Mouse (Mus musculus) retina, adult 2 months (tissue): ENCODE measurements around the gene Spata31d1b.

Source experiments
- DNase-seq: peaks from one replicate; pipeline ENCODE4 v3.0.0-alpha.2; 2012; ENCODE audit warnings: low read depth, low spot score

Gene Spata31d1b

DNA sequence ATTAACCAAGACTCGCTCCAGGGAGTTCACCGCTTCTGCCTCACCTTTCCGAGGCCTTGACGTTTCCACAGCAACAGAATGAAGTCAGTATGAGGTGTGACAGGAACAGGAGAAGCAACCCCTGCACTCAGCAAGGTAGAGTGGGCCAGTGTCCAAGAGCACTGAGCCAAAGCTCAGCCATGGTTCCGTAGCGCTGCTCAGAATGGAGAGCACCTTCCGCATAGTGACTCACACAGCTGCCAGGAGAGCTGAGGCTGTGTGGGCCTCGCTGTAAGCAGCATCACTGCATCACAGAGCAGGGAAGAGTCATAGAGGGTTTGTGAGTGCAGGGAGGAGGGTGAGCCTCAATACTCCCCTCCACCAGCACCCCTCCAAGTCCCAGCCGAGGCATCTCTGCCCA lies 34.6 kb downstream of the Spata31d1b start, which contains the start of gene 1700014D04Rik:
1700014D04Rik (minus strand) TSS at position 42 of the 400 bp plus-strand sequence.
- no peak for DNase-seq

- no peak for DNase-seq
These were observed 38.2 kb downstream of the Spata31d1b start for GRCm38 (mm10) chr13:59750310-59750709.

GRCm38 (mm10) chr13:59756906-59757305 lies 44.8 kb downstream of the Spata31d1b start:
- no peak for DNase-seq

GRCm38 (mm10) chr13:59762791-59763190 lies 50.7 kb downstream of the Spata31d1b start:
- no peak for DNase-seq

DNA sequence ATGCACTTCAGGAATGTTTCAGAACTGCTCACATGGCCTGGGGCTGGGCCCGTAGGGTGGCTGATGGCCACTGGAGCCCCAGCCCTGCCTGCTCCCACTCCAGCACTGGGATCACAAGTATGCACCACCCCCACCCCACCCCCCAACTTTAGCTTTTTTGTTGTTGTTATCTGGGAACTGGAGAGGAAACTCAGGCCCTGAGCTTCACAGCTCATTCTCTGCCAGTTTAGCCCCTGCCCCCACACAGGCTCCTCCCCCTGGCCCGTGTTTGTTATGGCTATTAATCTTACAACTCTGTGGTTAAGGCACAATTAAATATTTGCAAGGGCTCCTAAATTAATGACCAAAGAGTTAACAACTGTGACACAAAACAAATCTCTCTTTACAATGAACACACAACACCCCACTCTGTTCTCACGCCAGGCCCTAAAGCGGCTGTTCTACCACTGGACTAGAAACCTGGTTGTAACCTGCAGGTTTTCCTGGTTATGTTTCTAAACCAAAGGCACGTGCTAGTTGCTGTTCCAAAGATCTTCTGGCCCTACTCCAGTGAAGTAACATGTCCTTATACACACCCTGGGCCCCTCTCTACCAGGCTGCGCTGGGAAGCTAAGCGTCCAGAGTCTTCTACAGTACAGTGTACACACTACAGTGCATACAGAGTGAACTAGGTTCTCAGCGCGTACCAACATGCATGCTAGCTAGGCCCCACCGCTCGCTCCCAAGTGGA lies 54.9 kb downstream of the Spata31d1b start:
- DNase-seq, result no peak

DNA sequence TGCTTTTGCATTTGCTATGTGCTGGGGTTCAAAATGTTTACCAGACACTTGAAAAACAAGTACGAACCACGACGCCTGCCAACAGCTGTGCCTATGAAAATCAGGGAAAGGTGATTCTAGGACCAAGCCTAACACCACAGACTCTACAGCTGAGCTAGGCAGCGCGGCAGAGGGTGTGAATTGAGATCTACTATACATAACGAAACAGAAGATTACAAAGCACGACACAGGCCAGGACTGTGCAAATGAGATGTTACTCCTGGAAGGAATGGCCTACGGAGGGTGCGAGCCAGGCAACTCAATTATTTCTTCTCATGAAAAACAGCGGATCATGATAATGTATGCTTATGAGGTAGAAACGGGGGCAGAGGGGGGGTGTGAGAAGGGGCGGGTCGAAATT lies 56.4 kb downstream of the Spata31d1b start:
- no peak for DNase-seq
